Mouse (Mus musculus) stomach, embryonic 15.5 days (tissue): ENCODE measurements around the gene Atn1. TPM values are rescaled to one million over a fixed set of nuclear protein-coding genes. Genes with fewer than 3 reads are reported as not detected.

Source experiments
- ATAC-seq: fragments of 200-750 bp; cut with Nextera tagmentation; 2 replicates; pipeline ENCODE4 v1.8.0; 2017; ENCODE audit warnings: low read depth, moderate number of reproducible peaks, moderate TSS enrichment; ENCODE audit not compliant: insufficient read depth, low FRiP score
- H3K27ac ChIP-seq: fragments of 300-500 bp; sonication (generic); 2 replicates; pipeline ENCODE4 v1.5.1; 2015; ENCODE audit warnings: mild to moderate bottlenecking, inconsistent platforms
- H3K27me3 ChIP-seq: fragments of 300-500 bp; sonication (generic); replicated peaks from 2 replicates; pipeline ENCODE4 v1.6.1; 2015; ENCODE audit warnings: inconsistent platforms
- H3K36me3 ChIP-seq: fragments of 300-500 bp; sonication (generic); 2 replicates; pipeline ENCODE4 v1.6.1; 2015; ENCODE audit warnings: inconsistent platforms
- H3K4me1 ChIP-seq: fragments of 300-500 bp; sonication (generic); 2 replicates; pipeline ENCODE4 v1.6.1; 2015; ENCODE audit warnings: inconsistent platforms
- H3K4me2 ChIP-seq: fragments of 300-500 bp; sonication (generic); 2 replicates; pipeline ENCODE4 v1.6.1; 2015; ENCODE audit warnings: mild to moderate bottlenecking, inconsistent platforms
- H3K4me3 ChIP-seq: fragments of 300-500 bp; sonication (generic); replicated peaks from 2 replicates; pipeline ENCODE4 v1.5.1; 2015; ENCODE audit warnings: inconsistent platforms
- H3K9ac ChIP-seq: fragments of 300-500 bp; sonication (generic); 2 replicates; pipeline ENCODE4 v1.6.1; 2015; ENCODE audit warnings: inconsistent platforms
- H3K9me3 ChIP-seq: fragments of 300-500 bp; sonication (generic); 2 replicates; pipeline ENCODE4 v1.6.1; 2016; ENCODE audit warnings: inconsistent platforms
- WGBS: fragments of 180-500 bp; shearing (Covaris S2); methylation state at CpG from one replicate; pipeline ENCODE4 v1.1.7; 2015; 5-methylcytosine and 5-hydroxymethylcytosine counted together
- polyA plus RNA-seq: library from polyadenylated mRNA; unstranded; fragments of >200 nt; fragmentation: Nextera tagmentation; extraction: Ambion mirVana; gene quantifications from 2 replicates; pipeline ENCODE4 v1.2.1, GENCODE M21; 2015

Gene Atn1
- polyA plus RNA-seq, 1 experiment from 2014 or later, result 13.9 TPM

DNA sequence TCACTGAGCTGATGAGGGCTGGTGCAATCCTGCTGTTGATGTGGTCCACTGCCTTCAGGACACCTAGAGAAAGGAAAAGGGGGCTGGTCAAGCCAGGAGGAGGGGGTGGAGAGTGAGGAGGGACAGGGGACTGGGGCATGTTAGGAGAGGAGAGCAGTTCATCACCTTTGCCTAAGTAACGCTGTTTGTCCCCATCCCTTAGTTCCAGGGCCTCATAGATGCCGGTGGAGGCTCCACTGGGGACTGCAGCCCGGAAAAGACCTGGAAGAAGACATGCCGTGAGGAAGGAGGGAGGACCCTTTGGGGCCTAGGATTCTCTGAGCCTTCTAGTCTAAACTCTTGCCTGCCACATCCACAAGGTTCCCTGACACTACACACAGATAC lies 11.2 kb upstream of the Atn1 start:
- Histone ChIP-seq H3K36me3 (no peaks in the 10 kb centered on the region), H3K4me3 (no peak overlapping the region), H3K4me1 (peaks cover 18% of the 10 kb centered on the region), H3K9ac (no peak overlapping the region), H3K9me3 (no peaks in the 10 kb centered on the region), H3K27me3 (peaks cover 7% of the 10 kb centered on the region; the same call in 1 of the 2 replicates), H3K4me2 (no peak overlapping the region), H3K27ac (no peak overlapping the region)
- WGBS, result 59% methylated on average over 4 of the region's 4 CpGs
- ATAC-seq, result no peak

DNA sequence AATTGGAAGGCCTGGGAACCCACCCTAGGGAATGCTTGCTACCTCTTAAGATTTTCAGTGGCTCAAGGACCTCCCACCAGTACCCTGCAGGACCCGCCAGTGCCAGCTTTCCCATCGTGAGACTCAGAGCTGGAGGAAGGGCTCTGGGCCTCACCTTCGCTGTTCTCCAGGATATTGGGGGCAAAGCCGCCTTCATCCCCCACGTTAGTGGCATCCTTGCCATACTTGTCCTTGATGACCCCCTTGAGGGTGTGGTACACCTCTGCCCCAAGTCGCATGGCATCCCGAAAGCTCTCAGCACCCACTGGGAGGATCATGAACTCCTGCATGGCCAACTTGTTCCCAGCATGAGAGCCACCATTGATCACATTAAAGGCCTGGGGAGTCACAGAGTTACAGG lies 9.6 kb upstream of the Atn1 start:
- no peak overlapping the region for H3K4me2 ChIP-seq
- peaks cover 7% of the 10 kb centered on the region; the same call in 1 of the 2 replicates for H3K27me3 ChIP-seq
- H3K4me1 ChIP-seq, result peaks cover 18% of the 10 kb centered on the region
- H3K36me3 ChIP-seq, result no peaks in the 10 kb centered on the region
- no peak overlapping the region for H3K27ac ChIP-seq
- no peak overlapping the region for H3K9ac ChIP-seq
- no peak for ATAC-seq
- no peak overlapping the region for H3K4me3 ChIP-seq
- no peaks in the 10 kb centered on the region for H3K9me3 ChIP-seq
- 86% methylated on average over 7 of the region's 7 CpGs for WGBS

DNA sequence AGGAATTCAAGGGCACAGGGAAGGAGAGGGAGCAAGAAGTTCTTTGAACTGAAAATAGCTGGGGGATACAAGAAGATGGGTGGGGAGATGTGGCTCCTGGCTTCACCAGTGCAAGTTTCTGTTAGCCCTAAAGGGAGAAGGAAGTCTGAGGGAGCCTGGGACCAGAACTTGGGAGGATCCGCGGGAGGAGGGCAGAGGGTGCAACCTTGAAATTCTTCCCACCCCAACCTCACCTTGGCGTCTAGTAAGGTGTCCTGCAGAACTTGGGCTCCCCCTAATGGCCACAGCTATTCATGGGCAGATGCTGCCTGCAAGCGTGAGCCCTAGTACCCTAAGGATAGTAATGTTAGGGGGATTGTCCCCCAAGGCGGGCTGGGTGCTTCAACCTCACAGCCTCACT lies 2.9 kb upstream of the Atn1 start:
- peaks cover 42% of the 10 kb centered on the region for H3K4me1 ChIP-seq
- H3K27me3 ChIP-seq, result no peaks in the 10 kb centered on the region
- H3K36me3 ChIP-seq, result no peaks in the 10 kb centered on the region
- H3K9me3 ChIP-seq, result no peaks in the 10 kb centered on the region
- WGBS, result 3% methylated on average over 5 of the region's 5 CpGs
- no peak overlapping the region for H3K9ac ChIP-seq
- H3K27ac ChIP-seq, result peak overlapping the region; percentile 96
- H3K4me2 ChIP-seq, result peak overlapping the region; percentile 61
- H3K4me3 ChIP-seq, result no peak overlapping the region; the same call in 1 of the 2 replicates
- peak; percentile 2; the same call in 1 of the 2 replicates for ATAC-seq

DNA sequence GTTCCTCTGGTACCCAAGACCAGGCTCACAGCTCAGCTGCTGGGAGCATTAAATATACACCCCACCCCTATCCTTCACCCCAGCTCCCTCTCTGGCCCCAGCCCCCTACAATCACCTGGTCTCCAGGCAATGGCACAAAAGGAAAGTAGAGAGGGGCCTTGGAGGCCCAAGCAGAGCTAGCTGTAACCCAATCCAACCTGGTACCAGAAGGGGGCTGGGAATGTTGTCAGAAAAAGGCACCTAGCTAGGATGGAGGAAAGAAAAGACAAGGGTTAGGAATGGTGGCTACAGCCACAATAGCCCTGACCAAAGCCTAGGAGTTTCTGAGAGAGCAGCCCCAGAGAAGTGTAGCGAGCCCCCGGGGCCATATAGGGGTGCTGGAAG lies 2.5 kb upstream of the Atn1 start:
- 48% methylated on average over 2 of the region's 2 CpGs for WGBS
- no peaks in the 10 kb centered on the region for H3K36me3 ChIP-seq
- no peak for ATAC-seq
- H3K9me3 ChIP-seq, result no peaks in the 10 kb centered on the region
- H3K4me2 ChIP-seq, result peak overlapping the region; percentile 61
- no peaks in the 10 kb centered on the region for H3K27me3 ChIP-seq
- H3K9ac ChIP-seq, result no peak overlapping the region
- peaks cover 46% of the 10 kb centered on the region for H3K4me1 ChIP-seq
- H3K4me3 ChIP-seq, result no peak overlapping the region; the same call in 1 of the 2 replicates
- peak overlapping the region; percentile 96 for H3K27ac ChIP-seq

DNA sequence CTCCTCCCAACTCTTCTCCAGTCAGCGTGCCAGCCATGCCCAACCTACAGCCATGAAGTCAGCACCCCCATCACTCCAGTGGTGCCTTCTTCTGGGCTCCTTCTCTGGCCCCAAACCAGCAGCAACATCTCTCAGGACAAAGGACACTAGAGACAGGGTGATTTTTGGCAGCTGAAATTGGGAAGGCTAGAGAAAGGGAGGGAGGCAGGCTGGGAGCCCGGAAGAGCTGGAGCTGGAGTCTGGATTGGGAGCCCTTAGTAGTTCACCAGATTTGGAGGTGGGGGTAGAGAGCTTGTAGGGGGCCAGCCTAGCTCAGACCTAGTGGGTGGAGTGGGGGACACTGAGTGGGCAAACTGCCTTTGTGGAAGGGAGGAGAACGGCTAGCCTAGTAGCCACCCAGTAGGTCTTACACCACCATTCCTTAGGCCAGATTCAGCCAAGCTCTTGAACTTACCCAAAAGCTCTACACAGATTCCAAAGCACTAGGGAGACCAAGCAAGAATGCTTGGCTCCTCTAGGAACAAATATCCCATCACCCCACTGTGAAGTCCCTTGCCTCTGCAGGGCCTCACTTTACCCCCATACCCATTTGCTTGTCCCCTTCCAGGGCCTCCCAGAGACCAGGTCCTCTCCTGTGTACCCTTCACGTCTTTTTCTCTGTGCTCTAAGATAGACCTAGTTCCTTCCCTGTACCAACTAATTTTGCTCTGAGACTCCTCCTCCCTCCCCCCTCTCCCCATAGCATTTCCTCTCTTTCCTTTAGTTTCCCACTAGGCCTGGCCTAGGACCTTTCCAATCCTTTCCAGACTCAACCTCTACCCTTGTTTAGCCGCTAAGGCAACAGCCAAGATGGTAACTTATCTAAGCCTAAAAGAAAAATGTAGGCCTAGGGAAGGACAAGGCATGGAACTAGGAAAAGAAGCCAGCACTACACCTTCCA lies 1.9 kb upstream of the Atn1 start:
- peak; percentile 12; the same call in 1 of the 2 replicates for ATAC-seq
- Histone ChIP-seq H3K4me2 (peak overlapping the region; percentile 61), H3K9ac (peak overlapping the region; percentile 76; the same call in 1 of the 2 replicates), H3K27ac (peak overlapping the region; percentile 96), H3K36me3 (no peaks in the 10 kb centered on the region), H3K4me1 (peaks cover 49% of the 10 kb centered on the region), H3K27me3 (no peaks in the 10 kb centered on the region), H3K9me3 (no peaks in the 10 kb centered on the region), H3K4me3 (peak overlapping the region; percentile 75)
- 25% methylated on average over 5 of the region's 5 CpGs for WGBS

DNA sequence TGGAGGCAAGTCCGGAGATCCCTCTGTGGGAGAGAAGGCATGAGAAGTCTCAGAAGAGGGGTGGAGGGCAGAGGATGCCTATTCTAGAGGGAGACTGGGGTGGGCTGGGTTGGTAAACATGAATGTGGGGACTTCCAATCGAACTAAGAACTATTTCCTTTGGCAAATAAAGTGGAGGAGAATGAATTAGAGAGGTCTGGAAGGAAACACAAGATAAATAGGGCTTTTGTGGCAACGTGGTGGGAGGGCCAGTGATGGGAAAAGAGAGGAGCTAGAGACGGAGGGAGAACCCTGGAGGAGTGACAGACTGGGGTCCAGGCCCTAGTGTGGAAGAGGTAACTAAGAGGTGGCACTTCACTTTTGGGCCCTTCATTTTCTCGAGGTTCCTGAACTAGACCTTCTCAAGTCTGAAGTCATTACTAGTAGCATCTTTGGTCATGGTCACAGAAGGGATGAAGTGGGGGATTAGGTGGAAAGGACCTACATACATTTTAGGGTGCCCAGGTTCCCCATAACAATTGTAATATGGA lies 1.1 kb upstream of the Atn1 start:
- Histone ChIP-seq H3K4me3 (peak overlapping the region; percentile 75), H3K27me3 (no peaks in the 10 kb centered on the region), H3K36me3 (no peaks in the 10 kb centered on the region), H3K4me1 (peaks cover 49% of the 10 kb centered on the region), H3K9ac (peak overlapping the region; percentile 76), H3K27ac (peak overlapping the region; percentile 96), H3K9me3 (no peaks in the 10 kb centered on the region), H3K4me2 (peak overlapping the region; percentile 61)
- 7% methylated on average over 5 of the region's 5 CpGs for WGBS
- ATAC-seq, result no peak

DNA sequence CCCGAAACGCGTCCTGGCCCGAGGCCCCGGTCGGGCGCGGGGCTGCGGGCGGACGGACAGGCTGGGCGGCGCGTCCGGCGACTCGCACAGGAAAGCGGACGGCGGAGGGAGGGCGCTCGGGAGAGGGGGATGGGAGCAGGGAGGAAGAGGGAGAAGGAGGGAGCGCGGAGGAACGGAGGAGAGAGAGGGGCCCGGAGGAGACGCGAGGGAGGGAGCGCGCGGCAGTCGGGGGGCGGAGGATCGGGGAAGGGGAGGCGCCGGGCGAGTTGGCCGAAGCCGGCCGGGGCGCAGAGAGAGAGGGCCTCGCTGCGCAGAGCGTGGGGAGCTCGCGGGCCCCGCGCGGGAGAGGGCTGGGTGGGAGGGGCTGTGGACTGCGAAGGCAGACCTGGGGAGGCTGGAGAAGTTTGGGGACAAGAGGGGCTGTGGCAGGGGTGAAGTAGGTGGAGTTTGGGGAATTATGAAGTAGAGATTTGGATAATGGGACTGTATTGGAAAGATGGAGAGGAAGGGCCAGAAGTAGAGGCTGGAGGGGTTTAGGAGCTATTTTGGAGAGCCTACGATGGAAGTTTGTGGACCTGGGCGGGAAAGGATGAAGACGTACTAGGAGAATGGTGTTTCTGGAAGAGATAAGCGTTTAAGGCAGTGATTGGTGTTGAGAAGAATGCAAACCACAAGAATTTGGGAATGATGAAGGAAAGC lies 477 bp upstream of the Atn1 start:
- 1% methylated on average over 46 of the region's 54 CpGs for WGBS
- Histone ChIP-seq H3K27me3 (no peaks in the 10 kb centered on the region), H3K4me3 (peak overlapping the region; percentile 75), H3K9me3 (no peaks in the 10 kb centered on the region), H3K9ac (peak overlapping the region; percentile 76), H3K36me3 (no peaks in the 10 kb centered on the region), H3K4me1 (peaks cover 49% of the 10 kb centered on the region), H3K27ac (peak overlapping the region; percentile 96), H3K4me2 (peak overlapping the region; percentile 61)
- ATAC-seq, result peak; percentile 76

DNA sequence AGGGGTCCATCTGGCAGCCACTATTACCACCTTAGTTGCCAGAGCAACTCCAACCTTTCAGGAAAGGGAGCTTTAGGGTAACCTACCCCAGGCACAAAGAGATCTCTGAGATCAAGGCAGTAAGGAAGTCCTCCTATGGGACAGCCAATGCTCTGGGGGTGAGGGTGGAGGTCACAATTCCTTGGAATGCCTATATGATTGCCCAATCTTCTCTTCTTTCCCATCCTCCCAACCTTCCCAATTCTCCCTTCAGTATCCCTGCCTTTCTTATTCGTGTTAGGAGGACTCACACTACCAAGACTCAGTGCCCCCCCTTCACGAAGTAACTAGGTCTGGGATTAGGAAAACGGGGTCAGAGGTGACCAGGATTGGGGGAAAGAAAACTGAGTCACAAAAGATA lies 1.0 kb downstream of the Atn1 start:
- Histone ChIP-seq H3K27ac (peak overlapping the region; percentile 96), H3K4me2 (peak overlapping the region; percentile 61), H3K4me3 (peak overlapping the region; percentile 75), H3K36me3 (no peaks in the 10 kb centered on the region), H3K27me3 (no peaks in the 10 kb centered on the region), H3K4me1 (peaks cover 49% of the 10 kb centered on the region), H3K9me3 (no peaks in the 10 kb centered on the region), H3K9ac (peak overlapping the region; percentile 76)
- ATAC-seq, result no peak
- 8% methylated on average over 3 of the region's 3 CpGs for WGBS

DNA sequence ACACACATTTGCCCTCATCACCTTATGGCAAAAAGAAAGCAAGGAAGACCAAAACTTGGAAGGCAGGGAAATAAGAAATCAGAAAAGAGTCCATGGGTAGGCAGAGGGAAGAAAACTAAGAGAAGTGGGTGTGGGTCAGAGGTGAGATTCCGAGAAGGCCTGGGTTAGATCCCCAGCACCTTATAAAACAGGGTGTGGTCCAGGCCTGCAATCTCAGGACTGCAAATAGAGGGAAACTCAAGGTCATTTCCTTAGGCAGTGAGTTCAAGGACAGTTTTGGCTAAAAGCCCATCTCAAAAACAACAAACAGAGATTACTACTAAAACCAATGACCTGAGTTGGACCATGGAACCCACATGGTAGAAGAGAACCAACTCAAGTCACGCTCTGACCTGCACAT lies 2.5 kb downstream of the Atn1 start:
- Histone ChIP-seq H3K27ac (no peak overlapping the region), H3K27me3 (no peaks in the 10 kb centered on the region), H3K9ac (no peak overlapping the region), H3K4me2 (no peak overlapping the region), H3K4me3 (no peak overlapping the region), H3K9me3 (no peaks in the 10 kb centered on the region), H3K36me3 (0 out of 2 replicates have a peak, but pooled peaks cover 9% of the 10 kb centered on the region), H3K4me1 (peaks cover 38% of the 10 kb centered on the region)
- 83% methylated on average over 2 of the region's 2 CpGs for WGBS
- ATAC-seq, result no peak

DNA sequence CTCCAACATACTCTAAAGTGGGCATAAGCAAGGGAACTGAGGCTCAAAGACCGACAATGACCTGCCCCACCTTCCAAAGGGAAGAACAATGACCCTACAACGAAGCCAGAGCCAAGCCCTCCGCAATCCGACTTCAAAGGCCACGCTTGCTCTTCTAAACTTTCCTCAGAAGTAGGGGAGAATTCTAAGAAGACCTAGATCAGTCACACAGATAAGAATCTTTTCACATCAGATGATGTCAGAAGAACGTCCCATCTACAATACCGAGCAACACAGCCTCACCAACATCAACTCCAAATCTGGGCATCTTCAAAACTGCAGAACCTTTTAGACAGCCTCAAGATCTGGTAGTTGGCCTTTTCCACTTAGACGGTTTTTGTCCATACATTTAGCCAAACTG lies 5.9 kb downstream of the Atn1 start:
- ATAC-seq, result no peak
- peaks cover 33% of the 10 kb centered on the region for H3K4me1 ChIP-seq
- WGBS, result 81% methylated on average over 8 of the region's 8 CpGs

DNA sequence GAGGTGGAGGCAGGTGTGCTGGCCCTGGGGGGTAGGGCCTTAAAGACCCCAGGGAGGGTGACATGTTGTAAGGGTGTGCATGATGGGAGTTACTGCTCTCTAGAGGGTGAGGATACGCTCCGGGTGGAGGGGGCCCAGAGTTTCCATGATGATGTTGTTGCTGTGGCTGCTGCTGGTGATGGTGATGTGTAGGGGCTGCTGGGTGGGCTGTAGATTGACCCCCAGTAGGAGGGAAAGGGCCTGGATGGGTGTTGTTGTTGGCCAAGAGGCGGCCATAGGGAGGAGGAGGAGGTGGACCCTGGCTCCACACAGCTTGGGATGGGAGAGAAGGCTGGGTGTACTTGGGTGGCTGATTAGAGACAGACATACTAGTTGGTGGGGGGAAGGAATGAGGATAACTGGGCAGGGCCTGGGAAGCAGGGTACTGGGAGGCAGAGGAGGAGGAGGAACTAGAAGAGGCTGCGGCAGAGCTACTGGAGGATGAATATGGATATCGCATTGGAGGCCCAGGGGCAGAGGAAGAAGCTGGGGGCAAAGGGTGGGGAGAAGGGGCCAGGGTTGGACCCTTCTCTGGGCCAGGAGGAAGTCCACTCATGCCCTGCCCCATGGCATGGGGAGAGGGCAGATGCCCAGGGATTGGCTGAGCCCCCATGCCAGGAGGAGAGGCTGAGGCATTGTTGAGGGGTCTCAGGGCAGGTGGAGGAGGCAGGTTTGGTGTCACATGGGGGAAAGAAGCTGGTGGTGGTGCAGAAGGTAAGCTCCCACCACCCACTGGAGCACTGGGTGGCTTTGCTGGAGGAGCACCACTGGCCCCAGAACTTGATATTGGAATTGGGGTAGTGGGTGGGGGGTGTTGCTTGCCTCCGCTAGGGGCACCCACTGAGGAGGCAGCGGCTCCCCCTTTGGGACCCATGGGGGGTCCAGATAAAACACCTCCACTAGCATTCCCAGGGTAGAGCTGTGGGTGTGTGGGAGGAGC lies 9.4 kb downstream of the Atn1 start:
- H3K9ac ChIP-seq, result no peak overlapping the region

More for the DNA sequence above, 5.9 kb downstream of the Atn1 start:
- no peak overlapping the region for H3K27ac ChIP-seq
- H3K27me3 ChIP-seq, result no peaks in the 10 kb centered on the region
- no peak overlapping the region for H3K9ac ChIP-seq
- no peak overlapping the region for H3K4me3 ChIP-seq
- no peaks in the 10 kb centered on the region for H3K9me3 ChIP-seq
- H3K36me3 ChIP-seq, result peaks cover 26% of the 10 kb centered on the region
- H3K4me2 ChIP-seq, result no peak overlapping the region

More for the DNA sequence above, 9.4 kb downstream of the Atn1 start:
- WGBS, result 87% methylated on average over 7 of the region's 7 CpGs
- ATAC-seq, result no peak
- H3K4me1 ChIP-seq, result peaks cover 23% of the 10 kb centered on the region
- H3K27me3 ChIP-seq, result no peaks in the 10 kb centered on the region
- no peaks in the 10 kb centered on the region for H3K9me3 ChIP-seq
- peak overlapping the region; percentile 94; the same call in 1 of the 2 replicates for H3K4me2 ChIP-seq
- peaks cover 50% of the 10 kb centered on the region for H3K36me3 ChIP-seq
- H3K4me3 ChIP-seq, result 0 out of 2 replicates have a peak overlapping the region, but pooled peaks have one; percentile 51
- H3K27ac ChIP-seq, result no peak overlapping the region
